Mouse (Mus musculus): Measurements from ENCODE around the gene Tom1. TPM values are rescaled to one million over a fixed set of nuclear protein-coding genes. Genes with fewer than 3 reads are reported as not detected.

Gene Tom1
- polyA plus RNA-seq, 1 experiment from 2014 or later: 36.5 TPM

DNA sequence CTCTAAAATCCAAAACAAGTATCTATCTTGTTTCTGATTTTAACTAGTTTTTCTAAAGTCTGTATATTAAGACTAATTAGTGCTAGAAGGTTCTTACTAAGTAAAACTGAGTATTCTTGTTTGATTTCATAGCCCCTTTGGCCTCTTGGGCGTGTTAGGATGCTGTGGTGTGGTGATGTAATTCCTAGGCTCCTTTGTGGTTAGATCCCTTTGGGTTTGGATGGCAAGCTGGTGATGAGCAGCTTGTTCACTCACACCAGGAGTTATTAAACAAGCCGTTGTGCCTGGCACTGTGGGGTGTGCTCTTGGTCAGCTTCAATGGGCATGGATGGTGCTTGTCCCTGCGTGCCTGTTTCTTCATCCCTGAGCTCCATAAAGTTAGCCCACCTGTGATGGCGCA lies 19.8 kb downstream of the Tom1 start:
- Histone ChIP-seq H3K36me3 (peaks cover 8% of the 10 kb centered on the region), H3K4me3 (no peak overlapping the region), H3K9me3 (replicated peaks) (no peaks in the 10 kb centered on the region), H3K27ac (no peak overlapping the region), H3K27me3 (ENCODE audit: low read depth, poor library complexity, severe bottlenecking) (no peaks in the 10 kb centered on the region), H3K4me1 (no peaks in the 10 kb centered on the region)
- DNase-seq (ENCODE audit: low spot score): no peak
- WGBS: 92% methylated on average over 4 of the region's 4 CpGs

DNA sequence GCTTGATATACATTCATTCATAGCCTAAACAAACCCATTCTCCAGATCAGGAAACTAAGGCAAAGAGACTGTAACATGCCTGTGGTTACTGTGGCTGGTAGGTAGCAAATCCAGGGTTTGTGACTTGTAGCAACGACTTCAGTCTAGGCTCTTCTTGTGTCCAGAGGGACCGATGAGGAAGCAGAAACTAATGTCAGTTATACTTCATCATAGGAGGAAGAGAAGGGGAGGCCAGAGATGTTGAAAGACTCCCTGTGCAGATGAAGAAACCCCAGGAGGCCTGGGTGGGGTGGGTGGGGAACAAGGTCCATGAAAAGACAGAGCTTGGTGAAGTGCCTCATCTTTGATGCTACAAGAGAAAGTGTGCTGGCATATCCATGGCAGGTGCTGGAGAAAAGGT lies 22.2 kb downstream of the Tom1 start:
- H3K36me3 ChIP-seq: peaks cover 5% of the 10 kb centered on the region
- no peaks in the 10 kb centered on the region for H3K27me3 ChIP-seq (ENCODE audit: low read depth, poor library complexity, severe bottlenecking)
- H3K9me3 ChIP-seq (replicated peaks): no peaks in the 10 kb centered on the region
- DNase-seq (ENCODE audit: low spot score): no peak
- 99% methylated on average over 2 of the region's 2 CpGs for WGBS
- H3K4me3 ChIP-seq: no peak overlapping the region
- H3K27ac ChIP-seq: no peak overlapping the region
- no peaks in the 10 kb centered on the region for H3K4me1 ChIP-seq

DNA sequence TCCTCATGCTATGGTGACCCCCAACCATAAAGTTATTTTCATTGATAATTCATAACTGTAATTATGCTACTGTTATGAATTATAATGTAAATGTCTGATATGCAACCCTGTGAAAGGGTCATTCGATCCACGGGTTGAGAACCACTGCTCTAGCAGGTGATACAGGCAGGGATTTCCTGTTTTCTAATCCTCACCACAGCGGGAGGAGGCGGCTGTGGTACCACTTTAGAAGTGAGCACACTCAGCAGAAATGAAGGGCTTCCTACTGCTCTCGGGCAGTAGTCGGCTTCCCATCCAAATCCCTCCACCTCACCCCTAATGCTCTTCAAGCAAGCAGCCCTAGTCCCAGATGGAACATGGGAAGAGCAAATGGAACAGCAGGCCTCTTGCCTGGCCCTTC lies 26.5 kb downstream of the Tom1 start:
- H3K4me3 ChIP-seq: no peak overlapping the region
- no peaks in the 10 kb centered on the region for H3K27me3 ChIP-seq (ENCODE audit: low read depth, poor library complexity, severe bottlenecking)
- no peaks in the 10 kb centered on the region for H3K9me3 ChIP-seq (replicated peaks)
- peaks cover 9% of the 10 kb centered on the region for H3K36me3 ChIP-seq
- H3K27ac ChIP-seq: no peak overlapping the region
- DNase-seq (ENCODE audit: low spot score): no peak
- H3K4me1 ChIP-seq: no peaks in the 10 kb centered on the region
- WGBS: 86% methylated on average over 6 of the region's 6 CpGs

DNA sequence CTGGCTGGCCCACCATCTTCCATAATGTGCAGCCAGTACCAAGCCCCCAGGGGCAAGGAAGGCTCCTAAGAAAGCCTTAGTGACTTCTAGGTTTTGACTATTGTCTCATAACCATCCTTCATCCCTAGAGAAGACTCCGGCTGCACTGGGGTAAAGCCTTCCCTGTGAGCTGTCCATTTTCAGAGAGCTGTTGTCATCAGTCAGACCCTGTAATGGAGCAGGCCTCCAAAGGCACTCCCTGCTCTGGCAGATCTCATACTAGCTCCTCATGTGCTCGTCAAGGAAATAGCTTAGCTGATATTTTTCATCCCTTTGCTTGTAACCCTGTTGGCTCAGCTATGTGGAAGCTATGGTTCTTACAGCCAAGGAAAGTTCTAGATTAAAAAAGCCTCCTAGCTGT lies 27.3 kb downstream of the Tom1 start:
- DNase-seq (ENCODE audit: low spot score): no peak
- Histone ChIP-seq H3K27me3 (ENCODE audit: low read depth, poor library complexity, severe bottlenecking) (no peaks in the 10 kb centered on the region), H3K4me1 (no peaks in the 10 kb centered on the region), H3K36me3 (peaks cover 15% of the 10 kb centered on the region), H3K9me3 (replicated peaks) (no peaks in the 10 kb centered on the region), H3K27ac (no peak overlapping the region), H3K4me3 (no peak overlapping the region)
- WGBS: 92% methylated on average over 2 of the region's 2 CpGs

DNA sequence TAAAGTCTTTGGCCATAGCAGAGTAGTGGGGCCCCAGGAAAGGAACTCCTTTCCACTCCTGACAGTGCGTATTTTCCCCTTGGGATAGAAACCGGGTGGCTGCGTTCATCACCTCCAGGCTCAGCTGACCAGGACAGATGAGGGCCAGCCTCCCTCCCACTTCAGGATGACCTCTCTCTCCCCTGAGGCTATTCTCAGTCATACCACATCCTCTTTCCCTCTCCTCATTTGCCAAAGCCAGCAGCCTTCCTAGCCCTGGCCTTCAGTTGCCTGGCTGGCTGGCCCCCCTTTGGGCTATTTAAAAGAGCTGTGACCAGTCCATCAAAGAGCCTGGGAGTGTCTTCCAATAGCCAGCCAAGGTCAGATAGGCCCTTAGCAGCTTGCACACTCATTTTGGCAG lies 29.8 kb downstream of the Tom1 start:
- WGBS: 87% methylated on average over 3 of the region's 3 CpGs
- no peak for DNase-seq (ENCODE audit: low spot score)
- Histone ChIP-seq H3K9me3 (replicated peaks) (no peaks in the 10 kb centered on the region), H3K27me3 (ENCODE audit: low read depth, poor library complexity, severe bottlenecking) (no peaks in the 10 kb centered on the region), H3K4me1 (no peaks in the 10 kb centered on the region), H3K27ac (no peak overlapping the region), H3K36me3 (peaks cover 18% of the 10 kb centered on the region), H3K4me3 (no peak overlapping the region)

DNA sequence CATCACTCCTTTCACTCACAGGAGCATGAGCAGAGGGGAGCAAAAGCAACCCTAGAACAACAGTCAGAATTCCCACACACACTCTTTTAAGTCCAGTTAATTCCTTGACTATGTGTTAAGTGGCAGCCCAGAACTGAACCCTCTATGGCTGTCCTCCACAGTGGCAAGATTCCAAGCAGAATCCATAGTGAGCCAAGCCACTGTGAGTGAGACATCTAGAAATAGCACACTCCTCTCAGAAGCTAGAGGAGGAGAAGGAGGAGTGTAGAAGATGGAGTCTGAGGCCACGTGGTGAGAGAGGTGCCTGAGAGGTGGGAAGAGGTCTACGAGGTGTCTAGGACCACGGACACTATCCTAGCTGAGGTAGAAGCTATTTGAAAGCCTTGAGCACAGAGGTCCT lies 31.3 kb downstream of the Tom1 start:
- Histone ChIP-seq H3K4me3 (no peak overlapping the region), H3K27me3 (ENCODE audit: low read depth, poor library complexity, severe bottlenecking) (no peaks in the 10 kb centered on the region), H3K9me3 (replicated peaks) (no peaks in the 10 kb centered on the region), H3K27ac (no peak overlapping the region), H3K4me1 (no peaks in the 10 kb centered on the region), H3K36me3 (peaks cover 18% of the 10 kb centered on the region)
- no peak for DNase-seq (ENCODE audit: low spot score)
- WGBS: 85% methylated on average over 3 of the region's 3 CpGs

DNA sequence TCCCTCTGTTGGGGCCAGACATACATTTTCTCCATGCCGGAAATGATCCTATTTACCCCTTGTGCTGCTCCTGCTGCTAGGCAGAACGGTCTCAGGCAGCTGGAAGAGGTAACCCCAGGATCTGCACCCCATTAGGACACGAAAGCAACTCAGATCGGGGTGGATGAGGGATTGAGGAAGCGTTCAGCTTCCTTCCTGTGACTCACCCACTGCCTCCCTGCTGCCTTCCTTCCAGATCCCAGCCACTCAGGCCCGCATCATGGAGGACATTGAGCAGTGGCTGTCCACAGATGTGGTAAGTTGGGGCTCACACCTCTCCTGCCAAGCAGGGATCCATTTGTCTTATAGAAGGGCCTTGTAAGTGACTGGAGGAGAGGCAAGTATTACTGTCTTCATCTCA lies 33.8 kb downstream of the Tom1 start:
- Histone ChIP-seq H3K36me3 (peaks cover 18% of the 10 kb centered on the region), H3K9me3 (replicated peaks) (no peaks in the 10 kb centered on the region), H3K27ac (no peak overlapping the region), H3K4me1 (0 out of 2 replicates have a peak, but pooled peaks cover 3% of the 10 kb centered on the region), H3K4me3 (no peak overlapping the region), H3K27me3 (ENCODE audit: low read depth, poor library complexity, severe bottlenecking) (no peaks in the 10 kb centered on the region)
- 87% methylated on average over 6 of the region's 6 CpGs for WGBS
- DNase-seq (ENCODE audit: low spot score): no peak

DNA sequence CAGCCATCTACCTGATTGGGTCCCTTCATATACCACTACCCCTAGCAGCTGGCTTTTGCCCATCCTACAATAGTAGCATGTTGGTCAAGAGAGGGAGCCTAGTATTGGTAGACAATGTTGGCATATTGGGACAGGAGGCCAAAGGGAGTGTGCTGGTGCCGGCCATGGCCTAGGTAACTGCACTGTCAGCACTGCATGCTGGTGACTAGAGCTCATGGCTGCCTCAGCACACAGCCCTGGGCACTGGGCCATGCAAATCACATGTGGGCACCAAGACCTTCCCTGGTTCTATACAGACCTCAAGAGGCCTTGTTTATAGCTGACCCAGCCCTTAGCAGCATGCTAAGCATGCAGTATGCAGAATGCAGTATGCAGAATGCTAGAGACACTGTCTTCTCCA lies 36.8 kb downstream of the Tom1 start:
- Histone ChIP-seq H3K4me3 (no peak overlapping the region), H3K9me3 (replicated peaks) (no peaks in the 10 kb centered on the region), H3K4me1 (0 out of 2 replicates have a peak, but pooled peaks cover 3% of the 10 kb centered on the region), H3K36me3 (peaks cover 6% of the 10 kb centered on the region), H3K27me3 (ENCODE audit: low read depth, poor library complexity, severe bottlenecking) (no peaks in the 10 kb centered on the region), H3K27ac (no peak overlapping the region)
- 86% methylated on average over 1 of the region's 1 CpGs for WGBS
- DNase-seq (ENCODE audit: low spot score): no peak

DNA sequence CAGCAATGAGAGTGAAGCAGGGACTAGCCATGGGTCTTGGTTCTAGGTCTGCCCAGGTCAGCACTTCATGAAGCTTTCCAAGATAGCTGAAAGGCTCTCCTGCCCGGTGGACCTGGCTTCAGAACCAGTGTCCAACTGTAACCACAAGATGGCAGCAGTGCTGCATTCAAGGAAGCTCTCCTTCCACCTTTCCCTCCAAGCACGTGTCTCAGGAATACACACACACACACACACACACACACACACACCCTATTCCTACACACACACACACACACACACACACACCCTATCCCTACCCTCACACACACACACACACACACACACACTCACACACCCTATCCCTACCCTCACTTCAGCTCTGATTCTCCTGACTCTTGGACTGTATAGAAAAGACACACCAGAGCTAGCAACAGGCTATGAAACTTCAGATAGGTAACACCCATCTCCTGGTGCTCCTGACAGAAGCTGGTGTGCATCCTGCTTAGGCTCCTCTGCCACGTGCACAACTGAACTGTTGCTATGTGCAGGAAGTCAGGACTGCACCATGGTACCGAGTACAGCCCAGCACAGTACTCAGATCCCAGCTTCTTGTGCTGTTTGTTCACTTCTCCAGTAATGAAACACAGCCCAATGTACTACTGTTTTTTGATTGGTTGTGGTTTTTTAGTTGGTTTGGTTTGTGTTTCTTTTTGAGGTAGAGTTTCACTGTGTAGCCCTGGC lies 38.3 kb downstream of the Tom1 start:
- no peak overlapping the region for H3K27ac ChIP-seq
- no peaks in the 10 kb centered on the region for H3K9me3 ChIP-seq (replicated peaks)
- 30% methylated on average over 4 of the region's 4 CpGs for WGBS
- peak; percentile 84 for DNase-seq (ENCODE audit: low spot score)
- H3K4me3 ChIP-seq: no peak overlapping the region
- 0 out of 2 replicates have a peak, but pooled peaks cover 3% of the 10 kb centered on the region for H3K4me1 ChIP-seq
- no peaks in the 10 kb centered on the region for H3K27me3 ChIP-seq (ENCODE audit: low read depth, poor library complexity, severe bottlenecking)
- H3K36me3 ChIP-seq: peaks cover 3% of the 10 kb centered on the region; the same call in 1 of the 2 replicates

DNA sequence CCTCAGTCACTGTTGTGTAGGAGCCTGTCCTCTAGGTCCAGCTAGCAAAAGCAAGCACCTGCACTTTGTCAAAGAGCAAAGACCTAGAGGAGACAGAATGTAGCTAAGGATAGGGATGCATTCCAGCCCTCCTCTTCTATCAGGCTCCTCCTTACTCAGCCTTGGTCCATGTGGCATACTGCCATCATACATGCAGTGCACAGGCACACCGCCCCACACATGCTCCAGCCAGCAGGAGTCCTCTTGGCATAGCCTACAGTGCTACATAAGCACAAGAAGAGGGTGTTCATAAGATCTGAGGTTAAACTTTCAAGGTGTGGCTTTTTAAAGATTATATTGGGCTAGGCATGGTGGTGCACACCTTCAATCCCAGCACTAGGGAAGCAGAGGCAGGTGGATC lies 41.4 kb downstream of the Tom1 start:
- DNase-seq (ENCODE audit: low spot score): no peak
- H3K4me3 ChIP-seq: no peak overlapping the region

DNA sequence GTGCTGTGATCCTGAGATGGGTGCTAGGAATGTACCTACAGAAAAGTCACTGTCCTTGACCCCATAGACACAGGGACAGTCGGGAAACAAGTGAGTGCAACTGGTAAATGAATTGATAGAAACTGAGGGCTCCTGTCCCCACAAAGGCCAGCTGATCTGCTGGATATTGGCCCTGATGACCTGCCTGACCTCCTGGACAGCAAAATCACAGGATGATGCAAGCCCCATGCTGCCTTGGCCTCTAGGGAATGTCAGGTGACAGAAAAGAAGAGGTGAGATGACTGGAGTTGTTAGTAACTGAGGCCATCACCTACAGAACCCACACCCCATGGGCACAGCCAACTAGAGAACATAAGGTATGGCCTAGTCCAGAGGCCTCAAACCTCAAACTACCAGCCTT lies 44.7 kb downstream of the Tom1 start:
- Histone ChIP-seq H3K36me3 (no peaks in the 10 kb centered on the region), H3K27me3 (ENCODE audit: low read depth, poor library complexity, severe bottlenecking) (no peaks in the 10 kb centered on the region), H3K4me3 (no peak overlapping the region), H3K9me3 (replicated peaks) (no peaks in the 10 kb centered on the region), H3K4me1 (peaks cover 2% of the 10 kb centered on the region), H3K27ac (no peak overlapping the region)
- no peak for DNase-seq (ENCODE audit: low spot score)
- WGBS: 85% methylated on average over 1 of the region's 1 CpGs

More for the DNA sequence above, 41.4 kb downstream of the Tom1 start:
- WGBS: 87% methylated on average over 1 of the region's 1 CpGs
- Histone ChIP-seq H3K27ac (no peak overlapping the region), H3K27me3 (ENCODE audit: low read depth, poor library complexity, severe bottlenecking) (no peaks in the 10 kb centered on the region), H3K9me3 (replicated peaks) (no peaks in the 10 kb centered on the region), H3K4me1 (0 out of 2 replicates have a peak, but pooled peaks cover 3% of the 10 kb centered on the region), H3K36me3 (no peaks in the 10 kb centered on the region)

DNA sequence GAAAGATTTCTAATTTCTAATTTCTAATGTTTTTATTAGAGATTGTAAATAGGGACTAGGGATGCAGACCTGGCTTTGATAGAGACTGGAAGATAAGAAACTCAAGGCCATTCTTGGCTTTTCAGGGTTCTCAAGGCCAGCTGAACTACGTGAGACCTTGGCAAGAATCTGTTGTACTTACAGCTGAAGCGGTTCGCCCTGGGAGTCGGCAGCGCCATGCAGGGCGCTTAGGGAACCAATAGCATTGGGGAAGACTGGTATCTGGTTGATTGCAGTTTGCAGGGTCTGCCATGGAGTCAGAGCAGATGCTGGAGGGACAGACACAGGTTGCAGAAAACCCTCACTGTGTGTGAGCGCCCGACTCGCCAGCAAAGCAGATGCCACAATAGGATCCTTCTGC lies 45.3 kb downstream of the Tom1 start:
- Histone ChIP-seq H3K4me3 (no peak overlapping the region), H3K27ac (no peak overlapping the region), H3K4me1 (peaks cover 8% of the 10 kb centered on the region), H3K27me3 (ENCODE audit: low read depth, poor library complexity, severe bottlenecking) (no peaks in the 10 kb centered on the region), H3K36me3 (no peaks in the 10 kb centered on the region), H3K9me3 (replicated peaks) (no peaks in the 10 kb centered on the region)
- WGBS: 96% methylated on average over 9 of the region's 9 CpGs
- DNase-seq (ENCODE audit: low spot score): no peak

DNA sequence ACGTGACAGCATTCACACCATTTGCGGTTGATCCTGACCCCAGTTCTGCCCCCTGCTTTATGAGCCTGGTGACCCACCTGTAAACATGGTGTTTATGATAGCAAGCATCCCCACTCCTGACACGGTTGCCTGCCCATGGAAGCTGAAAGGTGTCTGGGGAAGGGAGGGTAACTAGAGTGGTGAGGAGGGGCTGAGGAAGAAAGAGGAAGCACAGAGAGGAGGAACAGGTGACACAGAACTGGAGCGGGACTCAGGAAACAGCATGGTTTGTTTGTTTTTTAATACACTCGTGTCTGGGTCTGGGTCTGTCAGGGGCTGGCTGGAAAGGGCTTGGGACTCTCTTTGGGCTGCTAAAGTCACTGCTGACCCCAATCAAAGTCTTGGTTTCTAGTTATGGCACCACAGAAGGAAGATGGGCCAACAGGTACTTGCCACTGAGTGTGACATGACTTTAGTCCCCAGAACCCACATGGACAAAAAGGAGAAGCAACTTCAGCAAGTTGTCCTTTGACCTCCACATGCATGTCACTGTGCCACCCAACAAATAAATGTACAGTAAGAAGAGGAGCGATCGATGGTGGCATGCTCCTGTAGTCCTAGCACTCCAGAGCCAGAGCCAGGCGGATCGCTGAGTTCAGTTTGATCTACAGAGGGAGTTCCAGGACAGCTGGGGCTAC lies 48.0 kb downstream of the Tom1 start:
- 81% methylated on average over 9 of the region's 9 CpGs for WGBS
- H3K4me3 ChIP-seq: no peak overlapping the region
- H3K27ac ChIP-seq: no peak overlapping the region
- DNase-seq (ENCODE audit: low spot score): no peak
- peaks cover 11% of the 10 kb centered on the region for H3K4me1 ChIP-seq
- no peaks in the 10 kb centered on the region for H3K27me3 ChIP-seq (ENCODE audit: low read depth, poor library complexity, severe bottlenecking)
- H3K36me3 ChIP-seq: no peaks in the 10 kb centered on the region
- H3K9me3 ChIP-seq (replicated peaks): no peaks in the 10 kb centered on the region
